Mouse (Mus musculus) heart, adult 9 months (tissue): Measurements from ENCODE around the gene Hhatl.
A peak's percentile ranks its signal among the peaks of the same experiment; 100 is the strongest.

ENCODE experiments used
- DNase-seq, 2 experiments: peaks; one replicate each; pipeline ENCODE4 v3.0.0; 2022; ENCODE audit warnings: low spot score in 2 of 2

Gene Hhatl

GRCm38 (mm10) chr9:121759091-121760081 is 32.9 kb downstream of the Hhatl start, which contains the start of gene Zfp651:
Zfp651 (plus strand) TSS chr9:121759330.
- peak; percentile 54 to 65 for DNase-seq

GRCm38 (mm10) chr9:121757835-121758814 is 34.2 kb downstream of the Hhatl start:
- DNase-seq: peak in 1 of 2 experiments; percentile 46

GRCm38 (mm10) chr9:121757432-121757831 is 34.9 kb downstream of the Hhatl start:
- DNase-seq: no peak

GRCm38 (mm10) chr9:121756785-121757184 is 35.5 kb downstream of the Hhatl start:
- DNase-seq: no peak

GRCm38 (mm10) chr9:121754624-121755023 is 37.7 kb downstream of the Hhatl start:
- DNase-seq: no peak

GRCm38 (mm10) chr9:121752774-121753173 is 39.5 kb downstream of the Hhatl start:
- no peak for DNase-seq

GRCm38 (mm10) chr9:121744051-121744450 is 48.3 kb downstream of the Hhatl start:
- no peak for DNase-seq

GRCm38 (mm10) chr9:121741168-121741567 is 51.1 kb downstream of the Hhatl start:
- DNase-seq: no peak

- DNase-seq: no peak
Measured at GRCm38 (mm10) chr9:121740490-121740889, 51.8 kb downstream of the Hhatl start.
